Mouse (Mus musculus): ENCODE measurements around the gene Eif3c.

Gene Eif3c

DNA sequence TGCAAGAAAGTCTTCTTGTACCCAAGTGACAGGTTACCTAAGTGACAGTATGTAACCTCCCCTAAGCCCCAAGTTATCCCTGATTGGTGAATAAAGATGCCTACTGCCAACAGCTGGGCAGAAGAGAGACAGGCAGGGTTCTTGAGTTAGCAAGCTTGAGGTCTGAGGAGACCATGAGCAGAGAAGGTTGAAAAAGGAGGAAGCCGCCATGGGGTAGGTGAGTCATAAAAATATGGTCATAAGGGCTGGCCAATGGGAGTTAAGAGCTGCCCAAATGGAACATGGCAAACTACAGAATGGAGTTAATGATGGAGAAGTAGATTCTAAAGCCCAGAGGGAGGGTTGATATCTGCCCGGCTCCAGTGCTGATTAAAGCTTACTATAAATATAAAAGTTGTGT lies 20.6 kb downstream of the Eif3c start:
- DNase-seq, result no peak

DNA sequence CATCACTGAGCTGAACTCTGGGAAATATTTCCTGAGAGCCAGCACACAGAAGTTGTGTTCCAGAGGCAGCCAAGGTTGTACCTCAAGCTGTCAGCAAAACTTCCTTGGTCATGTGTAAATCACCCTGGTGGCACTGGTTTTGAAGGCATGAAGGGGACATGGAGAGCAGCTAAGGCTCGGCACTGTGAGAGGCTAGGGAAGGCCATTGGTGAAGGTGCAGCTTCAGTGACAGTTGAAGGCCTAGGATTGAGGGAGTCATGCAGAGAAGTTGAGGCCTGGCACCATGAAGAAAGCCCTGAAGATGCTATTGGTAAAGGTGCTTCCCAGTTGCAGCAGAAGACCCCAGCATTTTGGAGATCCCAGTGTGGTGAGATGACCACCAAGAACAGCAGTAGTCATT lies 24.6 kb downstream of the Eif3c start:
- no peak for DNase-seq

DNA sequence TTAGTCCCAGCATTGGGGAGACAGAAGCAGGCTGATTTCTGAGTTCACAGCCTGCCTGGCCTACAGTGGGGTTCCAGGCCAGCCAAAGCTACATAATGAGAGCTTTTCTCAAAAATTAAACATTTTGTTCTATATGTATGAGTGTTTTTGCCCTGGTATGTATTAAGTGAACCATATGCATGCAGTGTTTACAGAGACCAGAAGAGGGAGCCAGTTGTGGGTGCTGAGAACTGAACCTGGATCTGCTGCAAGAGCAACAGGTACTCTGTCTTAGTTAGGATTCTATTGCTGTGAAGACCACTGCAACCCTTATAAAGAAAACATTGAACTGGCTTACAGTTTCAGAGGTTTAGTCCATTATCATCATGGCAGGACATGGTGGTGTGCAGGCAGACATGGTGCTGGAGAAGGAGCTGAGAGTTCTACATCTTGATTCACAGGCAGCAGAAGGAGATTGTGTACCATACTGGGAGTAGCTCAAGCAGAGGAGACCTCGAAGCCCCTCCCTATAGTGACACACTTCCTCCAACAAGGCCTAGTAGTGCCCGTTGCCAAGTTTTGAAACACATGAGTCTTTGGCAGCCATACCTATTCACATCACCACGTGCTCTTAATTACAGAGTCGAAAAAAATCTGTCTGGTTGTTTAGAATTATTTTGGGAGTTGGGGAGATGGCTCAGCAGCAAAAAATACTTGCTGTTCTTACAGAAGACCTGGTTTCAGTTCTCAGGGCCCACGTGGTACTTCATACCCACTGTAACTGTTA lies 28.2 kb downstream of the Eif3c start:
- peak; percentile 57 to 62 for DNase-seq

DNA sequence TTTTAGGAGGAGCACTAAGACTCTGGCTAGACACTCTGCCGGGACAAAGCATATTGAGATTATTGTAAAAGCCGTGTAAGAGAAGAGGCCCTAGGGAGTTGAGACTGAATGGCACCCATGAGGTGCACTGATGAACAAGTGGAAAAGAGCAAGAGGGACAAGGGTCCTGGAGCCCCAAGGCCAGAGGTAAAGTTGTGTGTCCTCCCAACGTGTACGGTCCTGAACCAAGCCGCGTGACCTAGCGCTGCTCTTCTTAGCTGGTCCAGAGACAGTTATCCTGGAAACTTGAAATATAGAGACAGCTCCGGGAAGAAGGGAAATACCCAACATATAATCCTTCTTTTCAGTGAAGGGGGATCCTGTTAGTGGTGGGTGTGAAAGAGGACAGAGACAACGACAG lies 29.7 kb downstream of the Eif3c start:
- DNase-seq, result no peak

DNA sequence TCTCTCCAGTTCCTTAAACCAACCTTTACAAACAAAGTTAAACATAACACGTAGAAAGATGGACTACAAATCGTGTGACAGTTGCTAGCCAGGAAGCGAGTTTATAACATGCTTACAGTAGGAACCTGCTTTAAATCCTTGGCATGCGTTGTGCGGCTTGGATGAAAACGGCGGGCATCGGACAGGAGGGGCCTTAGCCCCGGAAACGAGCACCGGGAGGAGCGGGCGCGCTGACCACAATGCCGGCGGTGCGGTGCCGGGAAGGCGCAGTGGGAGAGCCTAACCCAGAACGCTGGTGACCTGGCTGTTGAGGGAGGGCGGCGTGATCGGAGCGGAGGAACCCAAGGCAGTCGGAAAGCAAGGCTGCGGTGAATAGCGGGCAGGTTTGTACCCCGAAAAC lies 30.4 kb downstream of the Eif3c start:
- DNase-seq, result peak; percentile 12 to 17

DNA sequence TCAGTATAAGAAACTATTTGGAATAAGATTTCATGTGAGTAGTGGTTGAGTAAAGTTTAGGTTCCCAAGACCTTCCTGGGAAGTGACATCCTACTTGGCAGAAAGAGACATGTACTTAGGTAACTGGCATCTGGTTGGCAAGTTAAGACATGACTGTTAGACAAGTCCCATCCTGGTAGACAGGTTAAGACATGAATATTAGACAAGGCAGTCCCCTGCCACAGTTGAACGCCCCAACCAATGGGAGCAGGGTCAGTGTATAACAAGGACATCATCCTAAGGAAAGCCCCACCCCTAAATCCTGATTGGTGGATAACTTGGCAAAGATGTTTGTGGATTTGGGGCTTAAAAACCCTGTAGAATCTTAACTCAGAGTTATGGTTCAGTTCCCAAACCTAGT lies 32.8 kb downstream of the Eif3c start:
- DNase-seq, result no peak

DNA sequence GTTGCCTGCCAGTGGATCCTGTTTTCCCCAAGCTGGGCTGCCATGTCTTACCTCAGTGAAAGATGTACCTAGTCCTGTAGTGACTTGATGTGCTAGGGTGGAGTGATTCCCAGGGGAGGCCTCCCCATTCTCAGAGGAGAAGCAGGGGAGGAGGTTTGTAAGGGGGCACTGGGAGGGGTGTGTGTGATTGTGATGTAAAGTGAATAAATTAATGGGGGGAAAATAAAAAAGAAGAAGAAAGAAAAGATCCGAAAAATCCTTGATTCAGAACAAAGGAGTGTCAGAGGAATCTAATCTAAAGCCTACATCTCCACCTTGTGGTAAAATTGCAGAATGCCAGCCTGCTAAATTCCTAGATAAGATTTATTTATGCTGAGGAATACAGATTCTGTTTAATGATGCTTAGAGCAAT lies 38.0 kb downstream of the Eif3c start:
- DNase-seq, result peak; percentile 51 to 61

DNA sequence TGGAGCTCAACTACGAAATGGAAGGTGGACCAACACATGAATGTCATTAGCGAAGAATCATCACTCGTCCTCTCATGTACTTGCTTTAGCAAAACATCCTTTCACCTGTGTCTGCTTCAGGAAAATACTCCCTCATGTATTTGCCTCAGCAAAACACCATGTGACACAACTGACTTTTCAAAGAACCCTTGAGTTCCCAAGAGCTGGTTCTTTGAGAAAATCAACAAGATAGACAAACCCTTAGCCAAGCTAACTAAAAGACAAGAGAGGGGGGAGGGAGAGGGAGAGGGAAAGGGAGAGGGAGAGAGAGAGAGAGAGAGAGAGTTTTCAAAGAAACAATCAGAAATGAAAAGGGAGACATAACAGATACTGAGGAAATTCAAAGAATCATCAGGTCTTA lies 42.9 kb downstream of the Eif3c start:
- no peak for DNase-seq

DNA sequence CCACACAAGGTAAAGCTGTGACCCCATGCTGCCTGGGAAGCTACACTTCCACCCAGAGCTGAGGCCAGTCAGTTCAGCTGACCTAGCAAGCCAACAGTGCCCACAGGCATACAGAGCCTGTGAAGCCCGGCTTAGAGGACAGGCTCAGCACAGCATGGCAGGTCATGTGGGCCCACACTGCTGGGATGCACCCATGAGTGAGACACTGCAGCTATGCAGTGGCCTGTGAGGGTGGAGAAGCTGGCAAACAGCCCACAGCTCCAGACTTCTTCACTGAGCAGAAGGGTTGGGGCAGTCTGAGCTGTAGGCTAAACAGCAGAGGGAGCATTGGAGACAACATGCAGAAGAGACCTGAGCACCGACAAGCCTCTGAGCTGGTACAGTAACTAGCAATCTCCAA lies 46.7 kb downstream of the Eif3c start:
- DNase-seq, result no peak

DNA sequence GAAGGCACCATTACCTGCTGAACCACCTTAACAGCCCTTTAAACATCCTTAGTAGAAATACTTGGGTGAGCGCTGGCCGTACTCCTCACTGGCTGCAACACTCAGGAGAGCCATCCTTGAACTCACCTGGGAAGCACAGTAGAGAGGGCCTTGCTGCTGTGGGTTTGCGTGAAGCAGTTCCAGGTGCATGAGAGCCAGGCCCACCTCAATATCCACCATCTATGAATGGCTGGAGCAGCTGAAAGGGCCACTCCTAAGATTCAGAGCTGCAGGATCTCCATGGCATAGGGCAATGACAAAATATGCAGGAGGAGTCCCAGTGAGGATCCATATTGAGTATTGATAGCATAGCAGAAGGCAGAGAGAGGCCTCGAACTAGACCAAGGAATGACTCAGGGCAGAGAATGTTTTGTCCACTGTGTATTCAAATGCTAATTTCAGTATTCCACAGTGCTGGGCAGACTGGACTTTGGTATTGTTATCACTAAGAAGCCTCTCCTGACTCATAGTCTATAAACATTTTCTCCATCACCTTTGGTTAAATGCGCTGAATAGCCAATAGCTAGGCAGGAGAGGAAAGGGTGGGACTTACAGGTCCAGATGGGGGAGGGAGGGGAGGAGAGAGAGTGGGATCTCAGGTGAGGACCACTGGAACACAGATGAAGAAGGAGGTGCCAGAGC lies 47.8 kb downstream of the Eif3c start:
- DNase-seq, result no peak

DNA sequence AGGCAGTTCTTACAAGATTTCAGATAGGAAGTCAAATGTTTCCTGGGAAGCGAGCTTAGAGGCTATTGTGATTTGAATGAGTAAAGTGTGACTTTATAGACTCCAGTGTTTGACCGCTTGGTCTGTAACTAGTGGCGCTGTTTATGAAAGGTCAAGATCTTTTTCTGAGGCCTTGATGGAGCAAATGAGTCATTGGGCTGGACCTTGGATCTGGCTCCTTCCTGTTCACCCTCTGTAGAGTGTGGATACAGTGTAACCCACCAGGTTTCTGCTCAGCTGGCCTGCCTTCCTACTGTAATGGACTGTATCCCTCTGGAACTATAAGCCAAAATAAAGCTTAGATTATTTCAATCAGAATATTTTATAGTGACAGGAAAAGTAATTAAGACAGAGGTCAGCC lies 54.9 kb downstream of the Eif3c start:
- DNase-seq, result no peak

DNA sequence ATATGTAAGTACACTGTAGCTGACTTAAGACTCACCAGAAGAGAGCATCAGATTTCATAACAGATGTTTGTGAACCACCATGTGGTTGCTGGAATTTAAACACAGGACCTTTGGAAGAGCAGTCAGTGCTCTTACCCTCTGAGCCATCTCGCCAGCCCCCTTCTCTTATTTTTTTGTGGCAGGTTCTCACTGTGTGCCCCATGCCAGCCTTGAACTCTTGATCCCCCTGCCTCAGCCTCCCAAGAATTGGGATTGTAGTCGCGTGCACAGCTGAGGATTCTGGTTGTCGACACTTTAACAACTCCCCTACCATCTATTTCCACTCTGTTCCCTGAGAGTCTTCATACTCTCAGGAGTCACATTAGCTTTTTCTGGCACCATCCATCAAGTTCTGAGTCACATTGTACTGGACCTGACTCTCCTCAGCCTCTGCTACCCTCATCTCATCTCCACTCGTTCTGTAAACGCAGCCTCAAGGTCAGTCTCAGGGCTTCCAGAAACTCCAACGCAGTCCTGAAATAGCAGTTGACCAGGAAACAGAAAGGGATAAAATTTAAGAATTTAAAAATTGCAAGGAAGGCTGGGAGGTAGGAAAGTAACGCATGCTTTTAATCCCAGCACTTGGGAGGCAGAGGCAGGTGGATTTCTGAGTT lies 59.0 kb downstream of the Eif3c start:
- no peak for DNase-seq

DNA sequence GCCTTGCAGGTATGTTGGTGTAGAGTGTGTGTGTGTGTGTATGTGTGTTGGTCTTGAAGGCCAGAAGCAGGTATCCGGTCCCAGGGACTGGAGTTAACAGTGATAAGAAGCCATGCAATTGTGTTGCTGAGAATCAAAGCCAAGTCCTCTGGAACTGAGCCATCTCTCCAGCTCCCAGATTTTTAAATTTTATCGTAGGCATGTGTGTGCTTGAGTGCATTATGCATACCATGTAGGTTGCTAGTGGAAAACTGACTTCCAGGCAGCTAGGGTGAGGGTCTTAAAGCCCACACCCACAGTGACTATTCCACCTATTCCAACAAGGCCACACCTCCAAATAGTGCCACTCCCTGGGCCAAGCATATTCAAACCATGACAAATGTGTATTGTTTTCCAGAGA lies 61.3 kb downstream of the Eif3c start:
- no peak for DNase-seq

DNA sequence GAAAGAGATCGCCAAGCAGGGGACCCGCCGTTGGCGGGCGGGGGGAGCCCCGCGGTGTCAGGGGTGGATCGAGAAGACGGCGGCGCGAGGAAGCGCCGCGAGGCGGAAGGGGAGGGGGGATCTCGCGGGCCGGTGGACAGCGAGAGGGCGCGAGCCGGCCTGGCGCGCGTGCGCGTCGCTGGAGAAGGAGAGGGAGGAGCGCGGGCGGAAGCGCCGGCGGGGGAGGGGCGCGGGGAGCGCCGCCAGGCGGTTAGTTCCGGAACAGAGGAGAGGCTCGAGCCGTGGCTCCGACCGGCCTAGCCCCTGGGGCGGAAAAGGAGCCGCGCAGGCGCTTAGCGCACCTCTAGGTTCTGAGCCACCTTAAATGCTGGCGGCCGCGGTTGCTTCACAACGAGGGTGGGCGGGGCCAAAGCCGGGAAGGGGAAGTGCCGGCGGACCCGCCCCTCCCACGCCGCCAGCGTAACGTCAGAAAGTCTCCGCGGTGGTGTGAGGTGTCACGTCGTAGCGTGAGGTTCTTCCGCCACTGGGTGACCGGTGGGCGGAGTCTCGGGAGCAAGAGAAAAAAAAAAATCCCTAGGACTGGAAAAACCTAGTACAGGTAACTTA lies 62.8 kb downstream of the Eif3c start, which contains the start of gene Atxn2l:
Gene Atxn2l (minus strand): TSS at position 165 of the 606 bp plus-strand sequence.
- peak; percentile 99 for DNase-seq

DNA sequence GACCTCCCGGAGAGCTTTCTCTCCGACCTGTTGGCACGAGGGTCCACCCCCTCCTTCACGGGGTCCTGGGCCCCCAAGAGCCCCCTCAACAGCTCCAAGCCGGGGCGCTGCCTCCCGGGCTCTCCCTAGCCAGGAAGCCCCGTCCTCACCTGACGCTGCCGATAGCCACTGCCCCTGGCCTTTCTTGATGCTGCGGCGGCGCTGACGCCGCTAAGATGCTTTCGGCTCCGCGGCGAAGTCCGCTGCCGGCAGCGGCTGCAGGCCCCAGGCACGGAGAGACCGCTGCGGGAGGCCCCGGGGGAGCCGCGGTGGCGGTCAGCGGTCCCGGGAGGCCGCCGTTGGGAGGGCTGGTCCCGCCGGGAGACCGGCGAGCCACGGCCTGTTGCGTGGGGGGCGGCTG lies 63.5 kb downstream of the Eif3c start:
- no peak for DNase-seq

DNA sequence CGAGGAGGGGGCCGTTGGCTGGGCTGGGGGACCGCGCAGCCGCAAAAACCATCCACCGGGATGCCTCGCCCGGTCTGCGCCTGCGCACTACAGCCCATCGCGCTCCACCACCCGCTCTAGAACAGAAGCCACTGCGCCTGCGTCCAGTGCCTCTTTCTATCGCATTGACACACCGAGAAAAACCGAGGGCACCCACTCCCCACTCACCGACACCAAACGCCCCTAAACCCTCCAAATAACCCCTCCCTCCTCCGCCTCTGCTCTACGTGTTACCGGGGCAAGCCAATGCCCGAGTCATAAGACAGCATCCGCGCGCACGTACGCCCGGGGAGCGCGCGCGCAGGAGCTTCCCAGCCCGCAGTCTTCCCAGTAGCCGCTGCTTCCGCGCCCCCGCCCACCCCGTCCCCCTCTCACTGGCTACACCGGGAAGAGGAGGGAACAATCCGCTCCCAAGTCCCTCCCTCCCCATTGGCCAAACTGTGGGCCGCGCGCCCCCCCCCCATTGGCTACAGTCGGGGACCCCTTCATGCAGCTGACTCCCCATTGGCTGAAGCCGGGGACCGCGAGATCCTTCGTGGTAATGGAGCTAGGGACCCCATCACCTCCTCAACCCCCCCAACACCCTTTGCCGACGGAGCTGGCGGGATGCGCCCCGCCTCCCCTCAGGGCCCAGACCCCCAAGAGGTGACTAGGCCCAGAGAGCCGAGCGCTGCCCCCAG lies 64.0 kb downstream of the Eif3c start:
- DNase-seq, result peak; percentile 87 to 88

DNA sequence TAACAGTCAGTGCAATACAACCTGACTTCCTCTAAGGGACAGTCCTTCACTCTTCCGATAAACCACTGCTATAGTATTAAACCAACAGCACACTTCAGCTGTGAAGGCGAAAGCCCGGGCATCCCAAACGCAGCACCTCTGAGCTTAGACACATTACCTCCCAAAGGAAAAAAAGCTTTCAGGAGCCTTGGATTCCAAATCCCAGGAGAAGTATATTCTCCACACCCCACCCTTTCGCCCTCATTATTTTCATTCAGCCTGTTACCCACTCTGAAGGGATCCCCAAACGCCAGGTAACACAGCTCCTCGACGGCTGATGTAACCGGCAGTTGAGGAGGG lies 64.6 kb downstream of the Eif3c start:
- no peak for DNase-seq

DNA sequence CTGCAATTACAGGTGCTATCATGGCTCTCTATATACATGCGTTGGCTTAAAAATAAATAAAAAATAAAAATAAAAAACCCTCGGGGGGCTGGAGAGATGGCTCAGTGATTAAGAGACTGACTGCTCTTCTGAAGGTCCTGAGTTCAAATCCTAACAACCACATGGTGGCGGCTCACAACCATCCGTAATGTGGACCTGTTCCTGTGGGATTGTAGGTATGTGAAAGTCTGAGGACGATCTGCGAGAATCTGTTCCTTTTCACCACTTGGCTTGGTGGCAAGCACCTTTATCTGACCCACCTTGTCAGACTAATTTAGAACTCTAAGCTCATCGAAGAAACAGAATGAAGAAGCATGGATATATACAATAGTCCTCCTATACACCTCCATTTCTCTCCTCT lies 66.8 kb downstream of the Eif3c start:
- no peak for DNase-seq

DNA sequence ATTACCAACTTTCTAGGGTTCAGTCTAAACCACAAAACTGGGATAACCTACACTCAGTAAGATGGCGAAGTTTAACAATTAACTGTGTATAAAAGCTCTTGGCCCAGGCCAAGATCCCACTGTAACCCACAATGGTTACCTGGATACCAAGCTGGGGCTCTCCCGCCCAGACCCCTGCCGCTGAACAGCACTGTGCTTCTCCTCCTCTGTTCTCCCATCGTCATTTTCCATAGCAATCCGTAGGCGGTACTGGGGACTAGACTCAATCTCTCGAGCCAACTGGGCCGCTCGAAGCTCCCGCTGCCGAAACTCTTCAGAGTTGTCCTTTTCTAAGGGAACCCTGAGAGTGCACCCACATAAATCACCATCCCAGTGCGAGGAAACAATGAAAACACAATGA lies 68.2 kb downstream of the Eif3c start:
- no peak for DNase-seq

DNA sequence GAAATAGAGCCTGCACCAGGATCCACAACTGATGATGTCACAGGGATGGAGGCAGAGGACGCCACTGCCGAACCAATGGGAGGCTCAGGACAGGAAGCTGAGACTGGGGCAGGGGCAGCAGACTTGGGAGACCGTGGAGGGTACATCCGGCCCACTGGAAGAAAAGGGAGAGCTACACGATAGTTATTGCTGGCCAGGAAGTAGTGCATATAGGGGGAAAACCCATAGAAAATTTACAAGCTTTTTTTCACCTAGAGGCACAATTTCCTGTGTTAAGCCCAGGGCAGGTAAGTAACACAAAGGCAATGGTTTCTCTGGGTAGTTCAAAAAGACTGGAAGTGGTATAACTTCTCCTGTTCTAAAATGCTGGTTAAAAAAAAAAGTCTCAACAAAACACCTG lies 69.7 kb downstream of the Eif3c start:
- no peak for DNase-seq

Data from B cell, adult 2 months (primary cell).